Comparison of ENCODE assay signal across 24 mouse cellular contexts in genomic region chr9:123709226-123709625, GRCm38 (mm10). TPM values are rescaled to one million over a fixed set of nuclear protein-coding genes. Genes with fewer than 3 reads are reported as not detected.
DNase-seq lines count a peak whose midpoint lies in the region; ATAC-seq and TF ChIP-seq lines count a peak whose summit lies in the region.
"Had no signal": no experiment of that assay in that cellular context is flagged by ENCODE, and none has a peak within 500 bp of the region (broad histone marks: within the 10 kb centered on the region; RNA-seq: fewer than 3 reads in every experiment).

No protein-coding gene starts in this region.

- 52% methylated on average over 2 of the region's 2 CpGs for WGBS in heart, postnatal 0 days
- WGBS in forebrain, embryonic 13.5 days: 53% methylated on average over 2 of the region's 2 CpGs

- ATAC-seq in heart, postnatal 0 days (ENCODE audit: insufficient read depth, low read depth): no peak
- no peak for ATAC-seq in forebrain, embryonic 13.5 days

- no peaks in the 10 kb centered on the region for H3K4me1 ChIP-seq in heart, postnatal 0 days (ENCODE audit: control insufficient read depth, insufficient read depth)
- H3K4me1 ChIP-seq in forebrain, embryonic 13.5 days: no peaks in the 10 kb centered on the region
- H3K4me1 ChIP-seq: embryonic facial prominence, embryonic 10.5 days; heart, embryonic 10.5 days; limb, embryonic 15.5 days; megakaryocyte, embryonic 14.5 days; neural tube, embryonic 13.5 days; stomach, embryonic 15.5 days had no signal

- peaks cover 36% of the 10 kb centered on the region for H3K36me3 ChIP-seq in heart, postnatal 0 days (replicated peaks; ENCODE audit: control insufficient read depth, insufficient read depth, low read length)
- peaks cover 36% of the 10 kb centered on the region for H3K36me3 ChIP-seq in forebrain, embryonic 13.5 days (ENCODE audit: poor library complexity, severe bottlenecking)

- H3K9ac ChIP-seq in heart, postnatal 0 days (replicated peaks; ENCODE audit: low read depth, low read length): no peak overlapping the region
- H3K9ac ChIP-seq in forebrain, embryonic 13.5 days: no peak overlapping the region
- H3K9ac ChIP-seq: hindbrain, embryonic 14.5 days; limb, embryonic 15.5 days; neural tube, embryonic 13.5 days; stomach, embryonic 15.5 days had no signal

- intact Hi-C loops in heart, postnatal 10 days (cut with DNase I): loop anchor here (5.0 kb wide), 1 partner anchor 72 kb away; no protein-coding TSS in a partner anchor

- no peak for DNase-seq in heart, postnatal 0 days (ENCODE audit: low spot score)
- DNase-seq in heart, postnatal 10 days: no peak
- DNase-seq in layer of hippocampus, adult 2 months (ENCODE audit: low spot score in 2 of 2): no peak
- no peak for DNase-seq in layer of hippocampus, postnatal 10 days (ENCODE audit: low spot score in 2 of 2)
- peak; percentile 11 for DNase-seq in 3T3-L1 (ENCODE audit: low read depth, low spot score)
- peak; percentile 17 for DNase-seq in NIH3T3 (ENCODE audit: low read depth)
- DNase-seq in thymus, postnatal 25 days: no peak
- DNase-seq: adrenal gland, postnatal 10 days; cerebellum, adult 11 months; cerebellum, postnatal 25 days; gastrocnemius, postnatal 10 days; kidney, postnatal 10 days; layer of hippocampus, adult 9-11 months had no signal

- H3K9me3 ChIP-seq in heart, postnatal 0 days (replicated peaks; ENCODE audit: control insufficient read depth, low read length): no peaks in the 10 kb centered on the region
- no peaks in the 10 kb centered on the region for H3K9me3 ChIP-seq in forebrain, embryonic 13.5 days (replicated peaks)
- H3K9me3 ChIP-seq: embryonic facial prominence, embryonic 10.5 days; G1E; heart, embryonic 10.5 days; limb, embryonic 15.5 days; megakaryocyte, embryonic 14.5 days; neural tube, embryonic 13.5 days; stomach, embryonic 15.5 days had no signal

- no peaks in the 10 kb centered on the region for H3K27me3 ChIP-seq in heart, postnatal 0 days (ENCODE audit: control insufficient read depth, insufficient read depth, low read length)
- no peaks in the 10 kb centered on the region for H3K27me3 ChIP-seq in forebrain, embryonic 13.5 days
- H3K27me3 ChIP-seq: limb, embryonic 15.5 days; megakaryocyte, embryonic 14.5 days; neural tube, embryonic 13.5 days; stomach, embryonic 15.5 days had no signal

- peak; percentile 25 for TF ChIP-seq CTCF in heart, postnatal 0 days (IDR thresholded peaks at IDR 0.05; ENCODE audit: low read depth)
- TF ChIP-seq CTCF in layer of hippocampus, adult 2 months (conservative IDR thresholded peaks at IDR 0.05): peak; percentile 64

- no peak overlapping the region for H3K4me2 ChIP-seq in heart, postnatal 0 days (ENCODE audit: low read depth, low read length)
- H3K4me2 ChIP-seq in forebrain, embryonic 13.5 days: no peak overlapping the region
- H3K4me2 ChIP-seq: hindbrain, embryonic 14.5 days; limb, embryonic 15.5 days; neural tube, embryonic 13.5 days; stomach, embryonic 15.5 days had no signal

- no peak overlapping the region for H3K27ac ChIP-seq in heart, postnatal 0 days (ENCODE audit: low read depth)
- H3K27ac ChIP-seq in layer of hippocampus, adult 2 months: no peak overlapping the region
- H3K27ac ChIP-seq in forebrain, embryonic 13.5 days: no peak overlapping the region
- H3K27ac ChIP-seq: embryonic facial prominence, embryonic 10.5 days; heart, embryonic 10.5 days; hindbrain, embryonic 14.5 days; limb, embryonic 15.5 days; neural tube, embryonic 13.5 days; stomach, embryonic 15.5 days had no signal

- no peak overlapping the region for H3K4me3 ChIP-seq in heart, postnatal 0 days (ENCODE audit: low read depth, low read length)
- H3K4me3 ChIP-seq in layer of hippocampus, adult 2 months: no peak overlapping the region
- no peak overlapping the region for H3K4me3 ChIP-seq in forebrain, embryonic 13.5 days
- H3K4me3 ChIP-seq: embryonic facial prominence, embryonic 10.5 days; erythroblast, embryonic 14.5 days; heart, embryonic 10.5 days; limb, embryonic 15.5 days; megakaryocyte, embryonic 14.5 days; neural tube, embryonic 13.5 days; stomach, embryonic 15.5 days had no signal

- no peak for TF ChIP-seq EP300 in heart, postnatal 0 days (IDR thresholded peaks at IDR 0.05; ENCODE audit: low read depth)

RNA-seq across cellular contexts. Expression of gene Lztfl1, which starts 8.3 kb away (rescaled TPM):
- 11.2 and 28.4 TPM in 2 replicates for total RNA-seq in heart, postnatal 0 days (2014; rRNA removed; ENCODE audit: low replicate concordance)
- polyA plus RNA-seq in heart, postnatal 0 days (2015; fragmentation: Nextera tagmentation; extraction: Ambion mirVana): 36.2 and 37.7 TPM in 2 replicates
- total RNA-seq in heart, postnatal 10 days (2021): 10 to 100 TPM; 38.3 to 42.2 TPM
- 10 to 100 TPM; 62.4 to 69.3 TPM for total RNA-seq in layer of hippocampus, adult 2 months (2021)
- total RNA-seq in layer of hippocampus, postnatal 10 days (2021): 10 to 100 TPM; 57.7 to 57.8 TPM
- polyA plus RNA-seq in forebrain, embryonic 13.5 days (2015; fragmentation: Nextera tagmentation; extraction: Ambion mirVana): 50.8 and 52.7 TPM in 2 replicates

RNA-seq across cellular contexts. Expression of gene Slc6a20a, which starts 30.5 kb away (rescaled TPM):
- total RNA-seq in heart, postnatal 0 days (2014; rRNA removed; ENCODE audit: low replicate concordance): not detected in 2 replicates
- polyA plus RNA-seq in heart, postnatal 0 days (2015; fragmentation: Nextera tagmentation; extraction: Ambion mirVana): not detected in 2 replicates
- total RNA-seq in heart, postnatal 10 days (2021): not detected
- 10 to 100 TPM; 11.5 to 15.7 TPM for total RNA-seq in layer of hippocampus, adult 2 months (2021)
- total RNA-seq in layer of hippocampus, postnatal 10 days (2021): 10 to 100 TPM; 12.4 to 19.4 TPM
- 0.77 and 1.0 TPM in 2 replicates for polyA plus RNA-seq in forebrain, embryonic 13.5 days (2015; fragmentation: Nextera tagmentation; extraction: Ambion mirVana)
- total RNA-seq: heart, postnatal 25 days had no signal
- polyA plus RNA-seq: G1E; heart, embryonic 10.5 days had no signal

RNA-seq across cellular contexts. Expression of gene Ccr9, which starts 31.0 kb away (rescaled TPM):
- total RNA-seq in heart, postnatal 0 days (2014; rRNA removed; ENCODE audit: low replicate concordance): 1.2 and 4.8 TPM in 2 replicates
- 0.04 and 0.08 TPM in 2 replicates for polyA plus RNA-seq in heart, postnatal 0 days (2015; fragmentation: Nextera tagmentation; extraction: Ambion mirVana)
- total RNA-seq in heart, postnatal 10 days (2021): under 1 TPM; 0.42 to 0.62 TPM
- total RNA-seq in layer of hippocampus, adult 2 months (2021): under 1 TPM in 1 of 2 experiments, not detected in 1; 0.15 TPM
- under 1 TPM in 1 of 2 experiments, not detected in 1; 0.09 TPM for total RNA-seq in layer of hippocampus, postnatal 10 days (2021)
- 0.09 and 0.17 TPM in 2 replicates for polyA plus RNA-seq in forebrain, embryonic 13.5 days (2015; fragmentation: Nextera tagmentation; extraction: Ambion mirVana)
- total RNA-seq: heart, postnatal 25 days had no signal
- polyA plus RNA-seq: erythroblast, embryonic 14.5 days; G1E; heart, embryonic 10.5 days had no signal

Comparison
In these comparisons a context has a peak if more than half of its experiments do, and no peak if none do; other contexts are left out.
1. DNase-seq: peak in 3T3-L1 (single experiment) and NIH3T3 (single experiment); none in heart, postnatal 0 days (single experiment), heart, postnatal 10 days (0 of 2), layer of hippocampus, adult 2 months (0 of 2), layer of hippocampus, postnatal 10 days (0 of 2) and thymus, postnatal 25 days (single experiment).
2. RNA of gene Slc6a20a, which starts 30.5 kb away (total RNA-seq): 12.4 to 19.4 TPM in layer of hippocampus, postnatal 10 days and 11.5 to 15.7 TPM in layer of hippocampus, adult 2 months; not detected in heart, postnatal 0 days and not detected in heart, postnatal 10 days; every median in the first group is over 10 times any median in the second.